Mouse (Mus musculus) MEL (cell line): Measurements from ENCODE around the gene Gm5617. TPM values are rescaled to one million over a fixed set of nuclear protein-coding genes. Genes with fewer than 3 reads are reported as not detected.

Experiments used
- DNase-seq: peaks from one replicate; pipeline ENCODE4 v3.0.0; 2011; ENCODE audit warnings: low read depth, low spot score
- H3K27ac ChIP-seq: 2 replicates; pipeline ENCODE4 v1.5.1; 2012; ENCODE audit warnings: low read depth, mild to moderate bottlenecking, control low read depth, low read length, moderate library complexity; ENCODE audit not compliant: control insufficient read depth
- H3K27me3 ChIP-seq, 2 experiments: fragments of 150-350 bp in 1 of 2; sonication (generic) in 1 of 2; 2 replicates each; pipeline ENCODE4 v1.6.1; 2012; ENCODE audit warnings: low read length in 2 of 2, mild to moderate bottlenecking in 2 of 2, improper control_type of control experiment in 1 of 2, moderate library complexity in 1 of 2; ENCODE audit not compliant: insufficient read depth in 2 of 2, control insufficient read depth in 1 of 2
- H3K36me3 ChIP-seq, 2 experiments: 2 replicates each; pipeline ENCODE4 v1.6.1; 2012 to 2014; ENCODE audit warnings: low read length in 2 of 2, improper control_type of control experiment in 1 of 2, inconsistent platforms in 1 of 2, mild to moderate bottlenecking in 1 of 2; ENCODE audit not compliant: insufficient read depth in 2 of 2, control insufficient read depth in 1 of 2
- H3K4me1 ChIP-seq, 2 experiments: fragments of 150-350 bp in 1 of 2; sonication (generic) in 1 of 2; 2 replicates each; pipeline ENCODE4 v1.6.1; 2012; ENCODE audit warnings: low read length in 2 of 2, improper control_type of control experiment in 1 of 2, mild to moderate bottlenecking in 1 of 2; ENCODE audit not compliant: insufficient read depth in 2 of 2, control insufficient read depth in 1 of 2
- H3K4me3 ChIP-seq, 2 experiments: fragments of 150-350 bp in 1 of 2; sonication (generic) in 1 of 2; 2 replicates each; pipeline ENCODE4 v1.5.1; 2012; ENCODE audit warnings: low read depth in 2 of 2, low read length in 2 of 2, mild to moderate bottlenecking in 2 of 2, moderate library complexity in 2 of 2, control low read depth in 1 of 2, improper control_type of control experiment in 1 of 2; ENCODE audit not compliant: control insufficient read depth in 1 of 2, insufficient read depth in 1 of 2
- H3K79me2 ChIP-seq: 2 replicates; pipeline ENCODE4 v1.6.1; 2012; ENCODE audit warnings: mild to moderate bottlenecking, low read length, moderate library complexity; ENCODE audit not compliant: control insufficient read depth, poor library complexity, insufficient read depth
- H3K9ac ChIP-seq: 2 replicates; pipeline ENCODE4 v1.6.1; 2012; ENCODE audit warnings: low read depth, mild to moderate bottlenecking, control low read depth, low read length, moderate library complexity; ENCODE audit not compliant: control insufficient read depth, poor library complexity, severe bottlenecking
- H3K9me3 ChIP-seq: fragments of 150-350 bp; sonication (generic); replicated peaks from 2 replicates; pipeline ENCODE4 v1.6.1; 2012; ENCODE audit warnings: mild to moderate bottlenecking, low read length, improper control_type of control experiment, moderate library complexity; ENCODE audit not compliant: insufficient read depth
- BHLHE40 ChIP-seq: IDR thresholded peaks from 2 replicates; pipeline ENCODE4 v1.6.1; 2012; ENCODE audit warnings: low read depth, mild to moderate bottlenecking, inconsistent platforms, low read length, improper control_type of control experiment, borderline replicate concordance
- CHD1 ChIP-seq: IDR thresholded peaks from 2 replicates; pipeline ENCODE4 v1.6.1; 2012; ENCODE audit warnings: low read depth, mild to moderate bottlenecking, inconsistent platforms, low read length, improper control_type of control experiment
- EP300 ChIP-seq, 2 experiments: IDR thresholded peaks; 2 replicates each; pipeline ENCODE4 v1.6.1; 2011; ENCODE audit warnings: improper control_type of control experiment in 2 of 2, low read length in 2 of 2, low read depth in 1 of 2, mild to moderate bottlenecking in 1 of 2
- ETS1 ChIP-seq: IDR thresholded peaks from 2 replicates; pipeline ENCODE4 v1.6.1; 2012; ENCODE audit warnings: low read depth, mild to moderate bottlenecking, inconsistent platforms, low read length, improper control_type of control experiment, moderate library complexity
- GABPA ChIP-seq: IDR thresholded peaks from 2 replicates; pipeline ENCODE4 v1.6.1; 2012; ENCODE audit warnings: low read depth, mild to moderate bottlenecking, inconsistent platforms, low read length, improper control_type of control experiment, moderate library complexity
- GATA1 ChIP-seq: IDR thresholded peaks from 2 replicates; pipeline ENCODE4 v1.6.1; 2011; ENCODE audit warnings: low read depth, low read length, improper control_type of control experiment
- HCFC1 ChIP-seq: IDR thresholded peaks from 2 replicates; pipeline ENCODE4 v1.6.1; 2012; ENCODE audit warnings: low read depth, mild to moderate bottlenecking, inconsistent platforms, low read length, improper control_type of control experiment, moderate library complexity
- JUND ChIP-seq: IDR thresholded peaks from 2 replicates; pipeline ENCODE4 v1.6.1; 2011; ENCODE audit warnings: low read depth, mild to moderate bottlenecking, improper control_type of control experiment, low read length
- MAX ChIP-seq: IDR thresholded peaks from 2 replicates; pipeline ENCODE4 v1.6.1; 2011; ENCODE audit warnings: low read length, improper control_type of control experiment
- MXI1 ChIP-seq: IDR thresholded peaks from 2 replicates; pipeline ENCODE4 v1.6.1; 2011; ENCODE audit warnings: mild to moderate bottlenecking, low read depth, low read length, improper control_type of control experiment
- MYC ChIP-seq: IDR thresholded peaks from 2 replicates; pipeline ENCODE4 v1.6.1; 2011; ENCODE audit warnings: low read depth, mild to moderate bottlenecking, low read length, improper control_type of control experiment, moderate library complexity
- NELFE ChIP-seq: IDR thresholded peaks from 2 replicates; pipeline ENCODE4 v1.6.1; 2011; ENCODE audit warnings: low read depth, low read length, improper control_type of control experiment
- RCOR1 ChIP-seq: IDR thresholded peaks from 2 replicates; pipeline ENCODE4 v1.6.1; 2012; ENCODE audit warnings: low read depth, mild to moderate bottlenecking, inconsistent platforms, low read length, improper control_type of control experiment
- SIN3A ChIP-seq: IDR thresholded peaks from 2 replicates; pipeline ENCODE4 v1.6.1; 2012; ENCODE audit warnings: low read length, improper control_type of control experiment, inconsistent platforms
- TBP ChIP-seq: IDR thresholded peaks from 2 replicates; pipeline ENCODE4 v1.8.0; 2011; ENCODE audit warnings: low read depth, low read length, improper control_type of control experiment
- TCF12 ChIP-seq: IDR thresholded peaks from 2 replicates; pipeline ENCODE4 v1.6.1; 2014; ENCODE audit warnings: low read depth, mild to moderate bottlenecking, inconsistent platforms, low read length, improper control_type of control experiment, moderate library complexity
- USF2 ChIP-seq, 2 experiments: IDR thresholded peaks; 2 replicates each; pipeline ENCODE4 v1.6.1; 2011 to 2012; ENCODE audit warnings: improper control_type of control experiment in 2 of 2, low read length in 2 of 2, borderline replicate concordance in 1 of 2, inconsistent platforms in 1 of 2, low read depth in 1 of 2, mild to moderate bottlenecking in 1 of 2; ENCODE audit not compliant: insufficient read depth in 1 of 2
- ZNF384 ChIP-seq: IDR thresholded peaks from 2 replicates; pipeline ENCODE4 v1.6.1; 2012; ENCODE audit warnings: low read depth, mild to moderate bottlenecking, inconsistent platforms, low read length, improper control_type of control experiment
- polyA plus RNA-seq, 2 experiments: library from polyadenylated mRNA; stranded (reverse) in 1 of 2; unstranded in 1 of 2; fragments of >175 nt in 1 of 2; fragments of >200 nt in 1 of 2; gene quantifications; 2 replicates each; pipeline versions ENCODE4 v1.2.1 to v1.2.4; 2012; ENCODE audit warnings: low replicate concordance in 2 of 2, low read depth in 1 of 2; ENCODE audit not compliant: insufficient read length in 2 of 2, insufficient read depth in 1 of 2, missing spikeins in 1 of 2
- total RNA-seq: library from RNA; depleted of rRNA; stranded (reverse); fragments of 300-350 nt; gene quantifications from 2 replicates; pipeline ENCODE4 v1.2.3, GENCODE M21; 2012

Gm5617 gene
- total and polyA plus RNA-seq, 3 experiments, result 1.7 to 1.8 TPM; not detected in 1

DNA sequence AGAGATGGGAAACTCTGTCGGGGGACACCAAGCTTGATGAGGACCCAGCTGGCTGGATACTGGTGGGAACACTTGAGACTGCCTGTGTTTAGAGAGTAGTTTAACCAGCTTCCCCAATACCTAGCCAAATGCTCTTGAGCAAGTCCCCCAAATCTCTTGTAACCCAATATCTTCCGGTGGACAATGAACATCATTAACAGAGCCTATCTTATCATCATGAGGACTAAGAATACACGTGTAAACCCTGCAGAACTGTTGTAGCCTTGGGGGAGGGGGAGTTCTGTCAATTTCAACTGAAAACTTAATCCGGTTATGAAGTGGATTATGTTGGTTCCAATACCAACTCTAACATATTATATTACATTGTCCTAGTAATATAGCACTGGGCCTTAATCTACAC lies 16.4 kb upstream of the Gm5617 start:
- H3K79me2 ChIP-seq, result peaks cover 28% of the 10 kb centered on the region
- no peak overlapping the region; the same call in 1 of the 2 replicates for H3K9ac ChIP-seq
- DNase-seq, result peak; percentile 68
- peak overlapping the region; percentile 22; the same call in 1 of the 2 replicates for H3K27ac ChIP-seq
- H3K9me3 ChIP-seq, result no peaks in the 10 kb centered on the region
- H3K4me3 ChIP-seq, result peak overlapping the region in 1 of 2 experiments; percentile 90; a peak in 2 of 4 replicates
- peaks cover 9 to 16% of the 10 kb centered on the region in 2 experiments for H3K4me1 ChIP-seq
- H3K36me3 ChIP-seq, result peaks cover 12 to 33% of the 10 kb centered on the region in 2 experiments
- H3K27me3 ChIP-seq, result no peaks in the 10 kb centered on the region
- TF ChIP-seq BHLHE40, result peak; percentile 76
- no peak for TF ChIP-seq NELFE
- peak; percentile 63 for TF ChIP-seq SIN3A
- TF ChIP-seq RCOR1, result no peak
- peak; percentile 80 for TF ChIP-seq MXI1
- TF ChIP-seq JUND, result no peak
- no peak for TF ChIP-seq GABPA
- TF ChIP-seq TCF12, result peak; percentile 20; the same call in 1 of the 2 replicates
- TF ChIP-seq EP300 (IDR thresholded peaks at IDR 0.05; ENCODE audit: low read depth in 1 of 2, low read length in 2 of 2), result peak; percentile 17 to 46; a peak in 2 of 4 replicates
- TF ChIP-seq HCFC1, result 0 out of 2 replicates have a peak, but pooled peaks have one; percentile 22
- TF ChIP-seq USF2 (IDR thresholded peaks at IDR 0.05; ENCODE audit: borderline replicate concordance in 1 of 2, insufficient read depth in 1 of 2, low read depth in 1 of 2, low read length in 2 of 2), result no peak
- TF ChIP-seq MYC, result peak; percentile 74; the same call in 1 of the 2 replicates
- peak; percentile 48 for TF ChIP-seq ETS1
- TF ChIP-seq MAX, result peak; percentile 58; the same call in 1 of the 2 replicates

DNA sequence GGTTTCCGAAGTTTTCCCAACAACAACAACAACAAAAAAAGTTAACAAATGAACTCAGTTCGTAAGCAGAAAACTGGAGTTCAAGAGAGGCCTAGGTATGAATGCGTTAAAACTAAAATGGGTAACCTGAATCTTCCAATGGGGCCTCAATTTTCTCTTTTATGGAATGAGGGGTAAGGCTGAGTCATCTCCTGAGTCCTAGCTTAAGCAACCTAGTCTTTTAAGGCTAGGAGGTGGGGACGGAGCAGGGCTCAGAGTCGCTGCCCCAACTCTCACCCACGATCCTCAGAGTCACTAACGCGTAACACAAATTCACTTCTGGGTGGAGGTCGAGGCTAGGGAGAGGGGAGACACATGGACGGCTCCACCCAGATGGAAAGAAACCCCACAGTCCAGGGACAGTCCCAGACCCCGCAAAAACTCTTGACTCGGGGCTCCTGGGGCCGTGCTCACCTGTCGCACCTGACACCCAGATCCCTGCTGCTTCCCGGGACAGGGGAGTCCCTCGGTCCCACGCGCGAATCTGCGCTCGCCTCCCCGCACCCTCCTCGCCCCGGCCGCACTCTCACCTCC lies 15.3 kb upstream of the Gm5617 start:
- Histone ChIP-seq H3K4me1 (peaks cover 9 to 16% of the 10 kb centered on the region in 2 experiments), H3K27ac (peak overlapping the region; percentile 71)

More for the DNA sequence above, 15.3 kb upstream of the Gm5617 start:
- TF ChIP-seq ZNF384 (peak; percentile 23; the same call in 1 of the 2 replicates), HCFC1 (no peak), TCF12 (no peak), GATA1 (no peak), ETS1 (no peak), CHD1 (peak; percentile 81; the same call in 1 of the 2 replicates), TBP (peak; percentile 16; the same call in 1 of the 2 replicates), GABPA (no peak)
- H3K36me3 ChIP-seq, result peaks cover 5 to 33% of the 10 kb centered on the region in 2 experiments
- H3K9me3 ChIP-seq, result no peaks in the 10 kb centered on the region
- peak; percentile 60 for DNase-seq
- peak overlapping the region; percentile 93 for H3K9ac ChIP-seq
- no peaks in the 10 kb centered on the region for H3K27me3 ChIP-seq
- peaks cover 28% of the 10 kb centered on the region for H3K79me2 ChIP-seq
- peak overlapping the region; percentile 86 to 90 for H3K4me3 ChIP-seq
